Mouse (Mus musculus): ENCODE results near the gene Efhc1.
A peak's percentile ranks its signal among the peaks of the same experiment; 100 is the strongest.

The Efhc1 gene

DNA sequence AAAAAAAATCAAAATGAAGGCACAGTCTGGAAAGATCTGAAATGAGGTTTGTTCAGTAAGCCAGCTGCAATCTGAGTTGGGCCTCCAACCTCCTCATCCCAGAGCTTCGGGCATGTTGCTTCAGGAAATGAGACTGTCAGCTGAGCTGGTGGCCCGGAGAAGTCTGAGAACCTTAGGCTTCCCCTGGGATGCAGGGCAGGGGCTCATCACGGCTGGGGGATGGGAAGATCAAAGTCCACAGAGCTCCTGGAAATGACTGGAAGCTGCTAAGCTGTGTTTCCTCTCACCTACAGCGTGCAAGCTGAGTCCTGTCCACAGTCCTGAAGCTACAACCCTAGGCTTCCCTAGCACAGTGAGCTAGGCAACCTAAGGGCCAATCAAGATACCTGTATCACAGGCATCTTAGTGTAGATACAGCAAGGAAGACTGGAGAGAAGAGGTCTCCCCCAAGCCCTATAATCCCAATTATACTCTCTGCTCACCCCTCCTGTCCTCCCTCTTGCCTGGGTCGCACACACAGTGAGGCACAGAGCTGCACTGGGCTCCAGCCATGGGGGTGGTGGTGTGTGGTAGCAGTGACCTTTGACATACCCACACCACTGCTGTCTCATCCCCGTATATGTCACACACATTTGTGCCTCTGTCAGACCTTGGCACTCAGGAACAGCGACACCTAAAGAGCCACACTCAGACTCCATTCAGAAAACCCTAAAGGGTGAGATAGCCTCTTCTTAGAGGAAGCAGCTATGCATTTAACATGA, 56.7 kb downstream of the Efhc1 start:
- no peak for DNase-seq (ENCODE audit: low spot score)

DNA sequence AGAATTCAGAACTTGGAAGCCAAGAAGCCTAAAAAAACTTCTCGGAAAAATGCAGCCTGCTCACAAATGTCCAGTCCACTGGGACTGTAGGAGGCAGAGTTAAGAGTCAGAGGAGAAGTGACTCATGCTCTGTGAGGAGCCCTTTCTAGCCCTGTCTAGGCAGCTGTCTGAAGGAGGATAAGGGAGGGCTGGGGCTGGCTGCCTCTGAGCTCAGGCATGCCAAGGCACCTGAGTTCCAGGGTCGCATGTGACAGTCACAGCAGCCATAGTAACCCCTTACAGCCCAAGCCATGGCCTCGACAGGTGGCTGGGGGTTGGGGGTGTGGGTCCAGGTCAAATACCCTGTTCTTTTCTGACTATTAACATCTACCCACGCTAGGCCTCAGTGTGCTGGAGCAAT, 57.5 kb downstream of the Efhc1 start:
- DNase-seq (ENCODE audit: low spot score), result no peak

DNA sequence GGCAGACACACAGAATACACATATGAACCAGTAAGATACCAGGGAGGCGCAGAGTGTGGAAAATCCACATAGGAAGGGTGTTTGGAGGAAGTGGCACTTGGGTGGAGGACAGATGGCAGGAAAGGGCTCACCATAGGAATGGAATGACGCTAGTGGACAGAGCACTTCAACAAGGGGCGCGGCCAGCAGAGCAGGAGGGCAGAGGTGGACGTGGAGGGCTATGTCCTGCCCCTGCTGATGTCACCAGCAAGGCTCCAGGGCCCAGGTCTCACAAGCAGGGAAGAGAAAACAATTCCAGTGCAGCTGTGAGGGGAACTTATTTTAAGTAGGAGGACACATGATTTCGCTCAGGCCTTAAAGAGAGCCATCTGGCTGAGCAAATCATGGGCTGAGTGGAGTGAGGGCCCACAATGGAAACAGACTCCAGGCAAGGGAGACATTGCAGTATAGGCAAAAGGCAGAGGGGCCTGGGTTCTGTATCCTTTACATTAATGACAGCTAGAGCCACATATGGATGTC, 58.9 kb downstream of the Efhc1 start:
- no peak for DNase-seq (ENCODE audit: low spot score)

DNA sequence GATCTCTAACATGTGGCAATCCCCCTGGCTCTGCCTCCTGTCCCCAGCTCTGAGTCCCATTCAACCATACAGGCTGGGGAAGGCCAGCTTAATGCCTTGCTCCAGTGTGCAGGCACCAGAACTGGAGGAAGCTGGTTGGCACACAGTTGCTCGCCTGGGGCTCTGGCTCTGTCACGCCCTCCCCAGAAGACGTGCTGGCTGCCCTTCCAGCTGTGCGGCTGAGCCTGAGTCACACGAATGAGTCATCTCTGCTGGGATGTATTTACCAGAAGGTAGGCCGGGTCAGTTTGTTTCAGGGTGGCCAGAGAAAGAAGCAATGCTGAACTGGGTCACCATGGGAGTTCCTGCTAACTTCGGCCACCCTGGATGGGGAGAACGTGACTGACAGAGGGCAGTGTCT, 63.0 kb downstream of the Efhc1 start:
- DNase-seq (ENCODE audit: low spot score), result peak; percentile 61

DNA sequence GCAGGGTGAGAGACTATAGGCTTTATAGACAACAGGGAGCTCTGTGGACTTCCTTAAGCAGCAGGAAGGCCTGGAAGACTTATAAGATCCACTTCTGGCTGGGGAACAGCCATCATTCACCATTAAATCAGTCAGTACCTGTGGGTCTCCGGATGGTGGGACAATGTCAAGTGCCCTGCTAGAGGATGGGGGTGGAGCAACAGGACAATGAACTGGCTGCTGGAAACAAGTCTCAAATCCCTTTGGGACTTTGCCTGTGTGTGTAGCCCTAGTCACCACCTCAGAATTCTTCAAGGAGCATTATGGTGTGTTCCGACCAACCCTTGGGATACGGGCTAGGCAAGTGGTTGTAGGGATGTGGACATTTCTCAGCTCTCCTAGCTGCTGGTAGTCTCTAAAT, 71.7 kb downstream of the Efhc1 start:
- no peak for DNase-seq (ENCODE audit: low spot score)

DNA sequence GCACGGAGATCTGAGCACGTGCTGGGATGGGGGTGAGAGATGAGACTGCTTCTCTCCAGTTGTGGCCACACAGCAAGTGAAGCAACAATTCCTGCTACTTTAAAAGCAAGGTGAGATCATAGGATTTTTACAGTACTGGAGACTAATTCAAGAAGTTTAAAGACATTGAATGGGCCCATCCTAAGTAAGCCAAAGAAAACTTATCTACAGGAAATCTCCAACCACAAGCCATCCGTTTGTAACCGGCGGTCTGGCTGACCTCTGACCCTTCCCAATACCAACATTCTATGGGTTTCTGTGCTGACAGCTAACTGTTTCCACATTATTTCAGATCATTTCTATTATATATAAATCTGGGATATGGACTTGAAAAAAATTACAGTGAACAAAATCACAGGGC, 73.8 kb downstream of the Efhc1 start:
- no peak for DNase-seq (ENCODE audit: low spot score)

DNA sequence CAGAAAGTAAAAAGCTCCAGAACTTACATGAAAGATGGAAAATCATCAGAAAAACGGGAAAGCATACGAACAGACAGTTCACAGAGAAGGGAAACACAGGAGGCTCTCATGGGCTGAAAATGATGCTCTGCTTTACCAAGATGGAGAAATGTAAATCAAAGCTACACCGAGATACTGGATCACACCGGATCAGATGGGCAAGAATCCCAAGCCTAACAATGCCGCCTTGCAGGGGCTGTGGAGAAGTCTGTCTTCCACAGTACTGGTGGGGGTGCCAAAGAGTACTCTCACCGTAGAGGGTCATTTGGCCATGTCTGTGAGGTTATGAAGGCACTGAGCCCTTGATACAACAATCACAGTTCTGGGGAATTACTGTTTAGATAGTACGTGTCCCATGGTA, 75.1 kb downstream of the Efhc1 start:
- DNase-seq (ENCODE audit: low spot score), result no peak

DNA sequence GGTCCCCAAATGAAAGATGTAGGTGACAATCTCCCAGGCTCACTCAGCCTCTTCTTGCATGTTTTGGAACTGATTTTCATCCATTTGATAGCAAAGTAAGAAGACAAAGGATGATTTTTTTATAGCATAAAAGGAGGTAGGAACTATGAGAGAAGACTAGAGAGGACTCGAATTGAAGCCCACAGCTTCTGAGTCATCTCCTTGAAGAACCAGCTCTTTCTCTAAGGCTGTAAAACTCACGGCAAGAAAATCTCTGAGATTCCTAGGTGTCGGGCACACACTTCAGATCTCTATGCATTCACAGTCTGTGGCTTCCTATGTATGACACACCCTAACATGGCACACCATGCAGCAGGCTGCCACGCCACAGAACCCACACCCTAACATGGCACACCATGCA, 77.6 kb downstream of the Efhc1 start:
- no peak for DNase-seq (ENCODE audit: low spot score)

DNA sequence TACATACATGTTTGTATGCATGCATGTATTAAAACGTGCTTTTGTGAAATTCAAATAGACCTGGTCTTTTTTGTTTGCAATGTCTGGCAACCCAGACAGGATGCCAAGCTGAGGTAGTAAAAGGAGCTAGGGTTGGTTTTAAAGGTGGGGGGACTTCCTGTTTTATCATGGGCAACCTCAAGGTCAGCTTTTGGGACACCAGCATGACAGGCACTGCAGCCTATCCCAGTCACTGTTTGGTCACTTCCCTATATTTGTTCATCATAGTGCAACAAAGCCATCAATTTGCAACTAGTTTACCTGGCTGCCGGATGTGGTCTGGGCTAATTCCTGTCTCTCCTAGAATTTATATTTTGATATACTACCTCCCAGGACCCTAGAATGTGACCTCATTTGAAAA, 80.2 kb downstream of the Efhc1 start:
- DNase-seq (ENCODE audit: low spot score), result no peak

DNA sequence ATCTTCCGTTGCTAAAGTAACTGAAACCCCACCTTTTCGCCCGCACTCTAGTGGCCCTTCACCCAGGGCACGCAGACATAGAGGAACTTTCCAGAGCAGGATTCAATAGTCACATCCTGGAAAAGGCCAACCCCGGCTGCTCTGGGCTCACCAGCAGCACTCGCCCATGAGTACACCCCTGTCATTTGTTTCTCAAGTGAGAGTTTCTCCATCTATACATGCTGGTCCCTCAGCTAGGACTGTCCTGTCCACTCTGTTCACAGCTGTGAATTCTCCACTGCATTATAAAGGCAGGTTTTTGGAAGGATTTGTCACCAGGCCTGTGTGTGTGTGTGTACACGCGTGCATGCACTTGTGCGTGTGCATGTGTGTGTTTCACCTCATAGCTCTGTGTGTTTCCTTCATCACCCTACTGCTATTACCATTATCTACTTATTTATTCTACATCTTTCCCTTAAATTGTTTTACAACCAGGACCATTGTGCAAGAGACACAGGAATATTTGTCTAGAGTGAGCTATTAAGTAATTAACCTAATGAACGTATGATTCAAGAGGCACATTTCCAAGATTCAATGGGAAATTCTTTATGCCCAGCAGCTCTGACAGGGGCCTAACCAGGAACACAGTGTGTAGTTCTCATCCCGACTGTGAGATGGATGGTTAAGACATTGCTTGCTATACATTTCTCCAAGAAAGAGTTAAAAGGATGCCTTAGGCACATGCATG, 81.8 kb downstream of the Efhc1 start:
- no peak for DNase-seq (ENCODE audit: low spot score)

DNA sequence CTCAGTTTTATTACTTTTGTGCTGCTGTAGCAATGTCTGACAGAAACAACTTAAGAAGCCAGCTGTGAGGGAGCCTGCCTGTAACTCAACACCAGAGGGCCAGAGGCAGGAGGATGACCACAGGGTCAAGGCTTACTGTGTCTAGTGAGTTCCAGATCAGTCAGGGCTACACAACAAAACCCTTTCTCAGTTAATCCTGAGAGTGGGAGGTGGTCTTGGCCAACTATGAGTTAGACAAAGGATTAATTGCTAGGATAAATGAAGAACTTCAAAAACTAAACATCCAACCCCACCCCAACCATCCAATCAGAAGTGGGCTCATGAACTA, 82.3 kb downstream of the Efhc1 start:
- no peak for DNase-seq (ENCODE audit: low spot score)

DNA sequence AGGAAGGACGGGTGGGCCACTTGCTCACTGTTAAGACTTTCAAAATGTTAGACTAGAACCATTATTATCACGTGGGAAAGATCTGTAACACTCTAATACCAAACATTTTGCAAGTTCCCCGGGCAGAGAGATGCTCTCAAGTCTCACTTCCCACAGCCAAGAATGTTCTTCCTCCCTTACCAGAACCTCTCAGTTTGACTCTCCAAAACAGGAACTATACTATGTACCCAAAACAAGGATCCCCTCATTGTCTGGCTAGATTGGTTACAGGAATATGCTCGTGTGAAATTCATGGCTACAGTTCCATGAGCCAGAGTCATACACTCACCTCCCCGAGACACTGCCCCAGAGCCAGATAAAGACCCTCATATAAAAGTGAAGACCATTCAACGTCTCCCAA, 84.5 kb downstream of the Efhc1 start:
- DNase-seq (ENCODE audit: low spot score), result no peak

DNA sequence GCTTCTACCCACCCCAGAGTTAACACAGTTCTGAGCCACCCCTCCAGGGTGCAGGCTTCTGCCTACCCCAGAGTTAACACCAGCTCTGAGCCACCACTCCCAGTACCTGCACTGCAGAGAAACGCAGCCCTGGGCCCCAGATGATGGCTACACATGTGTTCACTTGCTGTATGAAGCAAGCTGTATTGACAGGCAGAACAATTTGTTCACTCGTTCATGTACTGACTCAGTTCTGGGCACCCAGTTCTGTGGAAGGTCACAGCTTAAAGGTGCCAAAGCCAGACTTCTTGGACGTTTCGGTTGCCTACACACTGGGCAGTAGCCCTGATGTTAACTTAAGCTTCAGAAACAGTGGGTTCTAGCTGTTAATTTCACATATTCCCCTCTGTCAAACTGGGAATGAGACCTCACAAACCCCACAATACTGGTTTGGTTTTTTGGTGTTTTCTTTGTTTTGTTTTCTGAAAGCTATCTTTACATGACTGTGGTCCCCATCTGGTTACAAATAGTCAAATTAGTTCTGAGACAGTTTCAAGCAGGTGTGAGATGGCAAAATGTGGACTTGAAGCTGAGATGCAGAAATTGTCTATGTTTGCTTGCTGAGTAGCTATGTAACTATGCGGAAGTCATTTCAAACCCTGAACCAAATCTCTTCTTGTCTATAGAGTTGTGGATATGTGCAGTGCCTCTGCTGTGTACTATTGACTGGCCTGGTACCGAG, 86.6 kb downstream of the Efhc1 start:
- no peak for DNase-seq (ENCODE audit: low spot score)

DNA sequence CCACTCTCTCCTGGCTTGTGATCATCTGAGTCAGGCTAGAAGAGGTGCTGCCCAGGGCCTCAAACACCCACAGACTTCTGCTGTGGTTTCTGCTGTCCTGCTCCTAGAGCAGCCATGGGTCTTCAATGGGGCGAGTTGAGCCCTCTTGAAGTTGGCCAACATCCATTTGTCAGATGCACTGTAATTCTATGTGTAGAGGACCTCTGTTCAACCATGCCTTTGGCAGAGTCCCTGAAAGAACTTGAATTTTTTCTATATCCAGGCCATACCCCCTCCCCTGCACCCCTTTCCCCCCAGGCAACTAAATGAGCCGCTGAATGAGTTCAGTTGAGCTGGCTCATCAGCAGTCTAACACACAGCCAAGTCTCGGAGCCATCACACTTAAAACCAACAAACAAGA, 88.1 kb downstream of the Efhc1 start:
- DNase-seq (ENCODE audit: low spot score), result no peak

DNA sequence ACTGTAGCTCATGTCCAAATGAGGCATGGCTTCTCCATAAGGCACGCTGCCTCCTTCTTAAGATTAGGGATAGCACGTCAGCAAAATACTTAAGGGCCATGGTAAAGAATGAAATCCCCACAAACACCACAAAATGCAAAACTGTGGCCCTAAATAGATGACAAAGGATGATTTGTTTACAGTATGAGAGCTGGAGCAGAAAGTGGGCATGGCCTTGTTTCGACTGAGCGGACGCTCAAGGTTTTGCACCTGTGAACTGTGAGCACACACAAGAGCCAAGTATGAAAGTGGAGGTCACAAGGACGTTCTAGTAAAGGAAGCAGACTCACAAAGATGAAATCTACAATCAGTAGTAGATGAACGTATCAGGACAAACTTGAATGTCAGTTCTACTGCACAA, 88.7 kb downstream of the Efhc1 start:
- DNase-seq (ENCODE audit: low spot score), result no peak
